Comparison of ENCODE assay signal across 13 mouse cellular contexts in the genomic region with DNA sequence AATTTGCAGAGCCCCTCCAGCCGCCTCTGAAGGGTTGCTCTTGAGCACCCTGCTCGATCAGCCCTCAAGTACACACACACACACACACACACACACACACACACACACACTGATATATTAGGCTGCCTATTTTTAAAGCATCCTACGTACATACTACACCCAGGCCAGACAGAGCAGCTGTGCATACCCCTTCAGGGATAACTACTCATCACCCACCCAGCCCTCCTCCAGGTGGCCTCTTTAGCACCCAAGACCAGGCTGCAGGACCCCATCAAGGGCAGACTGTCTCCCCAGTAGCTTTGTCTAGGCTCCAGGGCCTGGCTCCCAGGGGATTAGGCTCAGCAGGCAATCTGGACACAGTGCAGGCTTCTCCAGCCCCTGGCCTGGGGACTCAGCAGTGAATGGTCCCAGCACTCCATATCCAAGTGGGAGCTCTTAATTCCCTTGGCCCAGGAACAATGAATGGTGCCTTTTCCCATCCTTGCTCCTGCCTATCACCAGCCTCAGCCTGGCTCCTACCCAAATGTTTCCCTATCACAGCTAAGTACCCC. TPM values are rescaled to one million over a fixed set of nuclear protein-coding genes. Genes with fewer than 3 reads are reported as not detected.
DNase-seq lines count a peak whose midpoint lies in the region; ATAC-seq lines count a peak whose summit lies in the region.
"Had no signal": no experiment of that assay in that cellular context is flagged by ENCODE, and none has a peak within 500 bp of the region (broad histone marks: within the 10 kb centered on the region; RNA-seq: fewer than 3 reads in every experiment).

No protein-coding gene starts in this region.

- H3K4me2 ChIP-seq in forebrain, embryonic 11.5 days (ENCODE audit: low read depth, low read length, severe bottlenecking), result peak overlapping the region; percentile 48; the same call in 1 of the 2 replicates
- peak overlapping the region; percentile 73; the same call in 1 of the 2 replicates for H3K4me2 ChIP-seq in hindbrain, embryonic 13.5 days
- H3K4me2 ChIP-seq in midbrain, embryonic 15.5 days, result peak overlapping the region; percentile 87
- H3K4me2 ChIP-seq in heart, embryonic 11.5 days, result no peak overlapping the region

- peak; percentile 15 for DNase-seq in MN1 (ENCODE audit: low spot score)
- peak; percentile 69 for DNase-seq in forebrain, embryonic 11.5 days (ENCODE audit: low spot score)
- DNase-seq: cerebellum, adult 11 months; heart, adult 18-20 months; spleen, adult 18-20 months had no signal

- peaks cover 5% of the 10 kb centered on the region; the same call in 1 of the 2 replicates for H3K9me3 ChIP-seq in forebrain, embryonic 11.5 days (ENCODE audit: control insufficient read depth, low read length)
- H3K9me3 ChIP-seq in hindbrain, embryonic 13.5 days, result peaks cover 3% of the 10 kb centered on the region; the same call in 1 of the 2 replicates
- H3K9me3 ChIP-seq in midbrain, embryonic 15.5 days, result no peaks in the 10 kb centered on the region
- H3K9me3 ChIP-seq in heart, embryonic 11.5 days (replicated peaks; ENCODE audit: control insufficient read depth, low read length), result no peaks in the 10 kb centered on the region; the same call in 1 of the 2 replicates

- ATAC-seq in forebrain, embryonic 11.5 days (replicated peaks; ENCODE audit: low FRiP score), result peak; percentile 5
- ATAC-seq in hindbrain, embryonic 13.5 days (ENCODE audit: low FRiP score), result no peak
- peak; percentile 38 for ATAC-seq in midbrain, embryonic 15.5 days (replicated peaks)
- ATAC-seq in megakaryocyte, adult 5-6 weeks (ENCODE audit: poor library complexity, severe bottlenecking), result no peak
- ATAC-seq in megakaryocyte progenitor cell, adult 5-6 weeks (replicated peaks; ENCODE audit: poor library complexity), result no peak
- ATAC-seq in heart, embryonic 11.5 days (replicated peaks; ENCODE audit: insufficient number of reproducible peaks, low FRiP score, low TSS enrichment), result no peak

- 7% methylated on average over 3 of the region's 3 CpGs for WGBS in forebrain, embryonic 11.5 days
- WGBS in hindbrain, embryonic 13.5 days, result 5% methylated on average over 3 of the region's 3 CpGs
- WGBS in midbrain, embryonic 15.5 days, result 6% methylated on average over 3 of the region's 3 CpGs
- 11% methylated on average over 3 of the region's 3 CpGs for WGBS in heart, embryonic 11.5 days (ENCODE audit: insufficient replicate concordance)

- H3K9ac ChIP-seq in forebrain, embryonic 11.5 days (ENCODE audit: low read length), result peak overlapping the region; percentile 44
- 0 out of 2 replicates have a peak overlapping the region, but pooled peaks have one; percentile 19 for H3K9ac ChIP-seq in hindbrain, embryonic 13.5 days
- no peak overlapping the region for H3K9ac ChIP-seq in midbrain, embryonic 15.5 days
- no peak overlapping the region for H3K9ac ChIP-seq in heart, embryonic 11.5 days (ENCODE audit: low read depth, low read length)

- peaks cover 12% of the 10 kb centered on the region for H3K27me3 ChIP-seq in forebrain, embryonic 11.5 days (ENCODE audit: control insufficient read depth, insufficient read depth, low read length)
- H3K27me3 ChIP-seq in hindbrain, embryonic 13.5 days, result peaks cover 63% of the 10 kb centered on the region
- peaks cover 21% of the 10 kb centered on the region for H3K27me3 ChIP-seq in midbrain, embryonic 15.5 days (replicated peaks)
- peaks cover 74% of the 10 kb centered on the region for H3K27me3 ChIP-seq in heart, embryonic 11.5 days (ENCODE audit: control insufficient read depth, insufficient read depth, low read length)

- H3K4me1 ChIP-seq in forebrain, embryonic 11.5 days (replicated peaks; ENCODE audit: control insufficient read depth, insufficient read depth, low read length), result peaks cover 39% of the 10 kb centered on the region
- H3K4me1 ChIP-seq in hindbrain, embryonic 13.5 days (replicated peaks), result peaks cover 49% of the 10 kb centered on the region
- peaks cover 37% of the 10 kb centered on the region for H3K4me1 ChIP-seq in midbrain, embryonic 15.5 days
- H3K4me1 ChIP-seq in heart, embryonic 11.5 days (ENCODE audit: control insufficient read depth, insufficient read depth, low read length), result peaks cover 6% of the 10 kb centered on the region; the same call in 1 of the 2 replicates

- H3K36me3 ChIP-seq in forebrain, embryonic 11.5 days (ENCODE audit: control insufficient read depth, insufficient read depth, low read length), result no peaks in the 10 kb centered on the region
- no peaks in the 10 kb centered on the region for H3K36me3 ChIP-seq in hindbrain, embryonic 13.5 days
- H3K36me3 ChIP-seq in midbrain, embryonic 15.5 days (replicated peaks), result no peaks in the 10 kb centered on the region
- no peaks in the 10 kb centered on the region for H3K36me3 ChIP-seq in heart, embryonic 11.5 days (ENCODE audit: control insufficient read depth, insufficient read depth, low read length)

- H3K4me3 ChIP-seq in forebrain, embryonic 11.5 days (ENCODE audit: low read depth, low read length), result no peak overlapping the region
- no peak overlapping the region for H3K4me3 ChIP-seq in hindbrain, embryonic 13.5 days
- H3K4me3 ChIP-seq in midbrain, embryonic 15.5 days, result no peak overlapping the region
- H3K4me3 ChIP-seq in heart, embryonic 11.5 days (ENCODE audit: low read depth, low read length), result no peak overlapping the region

- H3K27ac ChIP-seq in forebrain, embryonic 11.5 days (ENCODE audit: low read depth, low read length), result peak overlapping the region; percentile 95
- peak overlapping the region; percentile 92 for H3K27ac ChIP-seq in hindbrain, embryonic 13.5 days
- H3K27ac ChIP-seq in midbrain, embryonic 15.5 days, result peak overlapping the region; percentile 56
- H3K27ac ChIP-seq in heart, embryonic 11.5 days (ENCODE audit: low read depth, low read length), result no peak overlapping the region

RNA-seq across cellular contexts. Expression of gene Rhcg, which starts 26.8 kb away (rescaled TPM):
- 5.5 and 6.8 TPM in 2 replicates for polyA plus RNA-seq in forebrain, embryonic 11.5 days (2014; fragmentation: Nextera tagmentation; extraction: Ambion mirVana)
- polyA plus RNA-seq in hindbrain, embryonic 13.5 days (2015; fragmentation: Nextera tagmentation; extraction: Ambion mirVana), result 4.8 and 5.2 TPM in 2 replicates
- polyA plus RNA-seq in midbrain, embryonic 15.5 days (2015; fragmentation: Nextera tagmentation; extraction: Ambion mirVana), result 1.9 and 2.1 TPM in 2 replicates
- 0.18 and 1.0 TPM in 2 replicates for total RNA-seq in megakaryocyte, adult 5-6 weeks (2015)
- 0.77 TPM in 1 of 2 replicates, not detected in the other for total RNA-seq in megakaryocyte, adult 5-6 weeks (2017)
- 0.29 and 1.9 TPM in 2 replicates for total RNA-seq in megakaryocyte progenitor cell, adult 5-6 weeks (2015)
- total RNA-seq in megakaryocyte progenitor cell, adult 5-6 weeks (2017), result 0.17 and 2.0 TPM in 2 replicates
- not detected in 2 replicates for polyA plus RNA-seq in heart, embryonic 11.5 days (2014; fragmentation: Nextera tagmentation; extraction: Ambion mirVana)
- total RNA-seq: heart, adult 18-20 months; MEL had no signal
- polyA plus RNA-seq: limb, embryonic 11.5 days; urinary bladder, adult 2 months had no signal

Comparison
In these comparisons a context has a peak if more than half of its experiments do, and no peak if none do; other contexts are left out.
1. ATAC-seq: peak in forebrain, embryonic 11.5 days (single experiment) and midbrain, embryonic 15.5 days (single experiment); none in hindbrain, embryonic 13.5 days (single experiment), megakaryocyte, adult 5-6 weeks (single experiment), megakaryocyte progenitor cell, adult 5-6 weeks (single experiment) and heart, embryonic 11.5 days (single experiment).
2. H3K9ac ChIP-seq: peak in forebrain, embryonic 11.5 days (single experiment) and hindbrain, embryonic 13.5 days (single experiment); none in midbrain, embryonic 15.5 days (single experiment) and heart, embryonic 11.5 days (single experiment).